Mouse (Mus musculus) limb, embryonic 11.5 days (tissue): ENCODE measurements around the gene Phlpp1. TPM values are rescaled to one million over a fixed set of nuclear protein-coding genes. Genes with fewer than 3 reads are reported as not detected.

Experiments used
- ATAC-seq: fragments of 200-750 bp; cut with Nextera tagmentation; 2 replicates; pipeline ENCODE4 v1.8.0; 2017; ENCODE audit warnings: low read depth; ENCODE audit not compliant: insufficient number of reproducible peaks, low FRiP score, low TSS enrichment
- DNase-seq: peaks from one replicate; pipeline ENCODE4 v3.0.0-alpha.2; 2015; ENCODE audit warnings: low spot score
- H3K27ac ChIP-seq: fragments of 300-500 bp; sonication (generic); replicated peaks from 2 replicates; pipeline ENCODE4 v1.5.1; 2014; ENCODE audit warnings: low read depth, mild to moderate bottlenecking, low read length
- H3K27me3 ChIP-seq: fragments of 300-500 bp; sonication (generic); 2 replicates; pipeline ENCODE4 v1.6.1; 2014; ENCODE audit warnings: mild to moderate bottlenecking, low read length, mixed read lengths; ENCODE audit not compliant: control insufficient read depth, insufficient read depth
- H3K36me3 ChIP-seq: fragments of 300-500 bp; sonication (generic); 2 replicates; pipeline ENCODE4 v1.6.1; 2014; ENCODE audit warnings: mild to moderate bottlenecking, low read length, moderate library complexity, mixed read lengths; ENCODE audit not compliant: control insufficient read depth, insufficient read depth
- H3K4me1 ChIP-seq: fragments of 300-500 bp; sonication (generic); 2 replicates; pipeline ENCODE4 v1.6.1; 2014; ENCODE audit warnings: low read length, mixed read lengths; ENCODE audit not compliant: control insufficient read depth, insufficient read depth
- H3K4me2 ChIP-seq: fragments of 300-500 bp; sonication (generic); 2 replicates; pipeline ENCODE4 v1.6.1; 2014; ENCODE audit warnings: low read depth, mild to moderate bottlenecking, moderate library complexity; ENCODE audit not compliant: severe bottlenecking
- H3K4me3 ChIP-seq: fragments of 300-500 bp; sonication (generic); 2 replicates; pipeline ENCODE4 v1.5.1; 2014; ENCODE audit warnings: low read depth, low read length
- H3K9ac ChIP-seq: fragments of 300-500 bp; sonication (generic); 2 replicates; pipeline ENCODE4 v1.6.1; 2014; ENCODE audit warnings: mild to moderate bottlenecking, low read length
- H3K9me3 ChIP-seq: fragments of 300-500 bp; sonication (generic); 2 replicates; pipeline ENCODE4 v1.6.1; 2016; ENCODE audit warnings: low read length; ENCODE audit not compliant: control insufficient read depth
- WGBS: fragments of 180-500 bp; shearing (Covaris S2); extraction: QIAGEN DNeasy Blood & Tissue Kit; methylation state at CpG from one replicate; pipeline ENCODE4 v1.1.7; 2014; 5-methylcytosine and 5-hydroxymethylcytosine counted together
- polyA plus RNA-seq: library from polyadenylated mRNA; unstranded; fragments of >200 nt; fragmentation: Nextera tagmentation; extraction: Ambion mirVana; gene quantifications from 2 replicates; pipeline ENCODE4 v1.2.1, GENCODE M21; 2014

Phlpp1 gene
- polyA plus RNA-seq, 1 experiment from 2014 or later, result 3.2 TPM

- Histone ChIP-seq H3K36me3 (no peaks in the 10 kb centered on the region), H3K27ac (no peak overlapping the region), H3K9ac (no peak overlapping the region), H3K4me1 (no peaks in the 10 kb centered on the region), H3K4me3 (no peak overlapping the region), H3K4me2 (no peak overlapping the region), H3K27me3 (no peaks in the 10 kb centered on the region), H3K9me3 (no peaks in the 10 kb centered on the region)
- ATAC-seq (no peak), DNase-seq (no peak)
- whole genome bisulfite sequencing, result 97% methylated on average over 1 of the region's 1 CpGs
Observed at GRCm38 (mm10) chr1:106254047-106254446, 82.5 kb downstream of the Phlpp1 start.

GRCm38 (mm10) chr1:106257176-106257575 lies 85.6 kb downstream of the Phlpp1 start:
- no peaks in the 10 kb centered on the region for H3K4me1 ChIP-seq
- no peaks in the 10 kb centered on the region for H3K36me3 ChIP-seq
- WGBS, result 74% methylated on average over 1 of the region's 1 CpGs
- no peak for ATAC-seq
- no peaks in the 10 kb centered on the region for H3K9me3 ChIP-seq
- no peak overlapping the region for H3K9ac ChIP-seq
- DNase-seq, result no peak
- no peaks in the 10 kb centered on the region for H3K27me3 ChIP-seq
- H3K4me3 ChIP-seq, result no peak overlapping the region
- no peak overlapping the region for H3K27ac ChIP-seq
- no peak overlapping the region for H3K4me2 ChIP-seq

GRCm38 (mm10) chr1:106268028-106268799 lies 96.7 kb downstream of the Phlpp1 start:
- H3K4me2 ChIP-seq, result no peak overlapping the region
- 88% methylated on average over 6 of the region's 6 CpGs for WGBS
- DNase-seq, result no peak
- H3K4me1 ChIP-seq, result no peaks in the 10 kb centered on the region
- H3K27me3 ChIP-seq, result no peaks in the 10 kb centered on the region
- no peak for ATAC-seq
- no peaks in the 10 kb centered on the region for H3K36me3 ChIP-seq
- no peak overlapping the region for H3K4me3 ChIP-seq
- H3K9me3 ChIP-seq, result no peaks in the 10 kb centered on the region
- no peak overlapping the region for H3K9ac ChIP-seq
- H3K27ac ChIP-seq, result no peak overlapping the region

- Histone ChIP-seq H3K36me3 (no peaks in the 10 kb centered on the region), H3K9me3 (no peaks in the 10 kb centered on the region), H3K4me1 (no peaks in the 10 kb centered on the region), H3K4me2 (no peak overlapping the region), H3K27me3 (no peaks in the 10 kb centered on the region), H3K27ac (no peak overlapping the region), H3K9ac (no peak overlapping the region), H3K4me3 (no peak overlapping the region)
- WGBS, result 62% methylated on average over 4 of the region's 4 CpGs
- DNase-seq, result no peak
- ATAC-seq, result no peak
Observed at GRCm38 (mm10) chr1:106269337-106269736, 97.8 kb downstream of the Phlpp1 start.

- H3K4me3 ChIP-seq, result no peak overlapping the region
- no peak for ATAC-seq
- no peak overlapping the region for H3K27ac ChIP-seq
- no peak overlapping the region for H3K4me2 ChIP-seq
- WGBS, result 55% methylated on average over 2 of the region's 2 CpGs
- H3K27me3 ChIP-seq, result no peaks in the 10 kb centered on the region
- H3K9ac ChIP-seq, result no peak overlapping the region
- no peak for DNase-seq
- H3K4me1 ChIP-seq, result no peaks in the 10 kb centered on the region
- H3K9me3 ChIP-seq, result no peaks in the 10 kb centered on the region
- no peaks in the 10 kb centered on the region for H3K36me3 ChIP-seq
Observed at GRCm38 (mm10) chr1:106272916-106273315, 101.4 kb downstream of the Phlpp1 start.

- Histone ChIP-seq H3K4me3 (no peak overlapping the region), H3K9me3 (no peaks in the 10 kb centered on the region), H3K27me3 (no peaks in the 10 kb centered on the region), H3K9ac (no peak overlapping the region), H3K4me2 (no peak overlapping the region), H3K27ac (no peak overlapping the region), H3K4me1 (no peaks in the 10 kb centered on the region), H3K36me3 (no peaks in the 10 kb centered on the region)
- WGBS, result 80% methylated on average over 6 of the region's 6 CpGs
- DNase-seq (no peak), ATAC-seq (no peak)
Observed at GRCm38 (mm10) chr1:106273801-106274200, 102.2 kb downstream of the Phlpp1 start.

- Histone ChIP-seq H3K9ac (no peak overlapping the region), H3K27me3 (no peaks in the 10 kb centered on the region), H3K4me1 (no peaks in the 10 kb centered on the region), H3K4me3 (no peak overlapping the region), H3K36me3 (no peaks in the 10 kb centered on the region), H3K27ac (no peak overlapping the region), H3K4me2 (no peak overlapping the region), H3K9me3 (no peaks in the 10 kb centered on the region)
- WGBS, result 55% methylated on average over 10 of the region's 10 CpGs
- ATAC-seq (no peak), DNase-seq (no peak)
Observed at GRCm38 (mm10) chr1:106274561-106275001, 103.0 kb downstream of the Phlpp1 start.

- no peaks in the 10 kb centered on the region for H3K36me3 ChIP-seq
- WGBS, result 95% methylated on average over 4 of the region's 4 CpGs
- H3K27ac ChIP-seq, result no peak overlapping the region
- H3K4me2 ChIP-seq, result no peak overlapping the region
- H3K9ac ChIP-seq, result no peak overlapping the region
- no peaks in the 10 kb centered on the region for H3K4me1 ChIP-seq
- no peak overlapping the region for H3K4me3 ChIP-seq
- H3K27me3 ChIP-seq, result no peaks in the 10 kb centered on the region
- DNase-seq, result no peak
- H3K9me3 ChIP-seq, result no peaks in the 10 kb centered on the region
- ATAC-seq, result no peak
Observed at GRCm38 (mm10) chr1:106275142-106275541, 103.6 kb downstream of the Phlpp1 start.

- Histone ChIP-seq H3K4me2 (no peak overlapping the region), H3K27ac (no peak overlapping the region), H3K27me3 (no peaks in the 10 kb centered on the region), H3K9ac (no peak overlapping the region), H3K36me3 (no peaks in the 10 kb centered on the region), H3K4me1 (no peaks in the 10 kb centered on the region), H3K9me3 (no peaks in the 10 kb centered on the region), H3K4me3 (no peak overlapping the region)
- WGBS, result 82% methylated on average over 7 of the region's 7 CpGs
- ATAC-seq (no peak), DNase-seq (no peak)
Observed at GRCm38 (mm10) chr1:106275731-106276130, 104.2 kb downstream of the Phlpp1 start.
